Mouse (Mus musculus): ENCODE measurements at regions not wholly inside any gene's neighbourhood (a gene's known extent, or its start where the extent isn't known, plus 50 kb on each side); places are given as distances from the start of the nearest gene placed in this dataset.

DNA sequence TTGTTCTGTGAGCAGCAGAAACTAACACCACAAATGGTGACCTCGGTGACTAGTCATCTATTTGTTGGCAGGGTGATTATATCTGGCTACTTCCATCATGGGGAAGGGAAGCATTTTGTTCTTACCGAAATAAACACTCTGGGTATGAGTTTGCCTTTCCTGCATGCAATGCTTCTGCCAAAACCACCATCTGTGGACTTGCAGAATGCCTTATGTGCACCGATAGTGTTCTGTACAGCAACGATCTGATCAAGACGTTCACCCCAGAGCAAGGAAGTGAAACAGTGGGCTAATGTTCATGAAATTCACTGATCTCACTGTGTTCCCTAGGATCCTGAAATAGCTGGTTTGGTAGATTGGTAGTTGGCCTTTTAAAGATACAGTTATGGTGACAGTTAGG lies 96.3 kb upstream of the Adcy1 start:
- no peaks in the 10 kb centered on the region for H3K36me3 ChIP-seq (ENCODE audit: control insufficient read depth, insufficient read depth)
- H3K9ac ChIP-seq (ENCODE audit: low read depth, low read length): no peak overlapping the region
- no peak overlapping the region for H3K27ac ChIP-seq (ENCODE audit: low read depth, low read length)
- H3K9me3 ChIP-seq (ENCODE audit: control insufficient read depth): no peaks in the 10 kb centered on the region
- TF ChIP-seq CTCF (IDR thresholded peaks at IDR 0.05; ENCODE audit: low read depth): no peak
- WGBS: 81% methylated on average over 5 of the region's 5 CpGs
- H3K4me3 ChIP-seq (ENCODE audit: low read depth, low read length): no peak overlapping the region
- H3K4me1 ChIP-seq (replicated peaks; ENCODE audit: control insufficient read depth, insufficient read depth, low read length): no peaks in the 10 kb centered on the region
- H3K4me2 ChIP-seq (replicated peaks; ENCODE audit: low read depth): no peak overlapping the region
- ATAC-seq: no peak
- no peaks in the 10 kb centered on the region for H3K27me3 ChIP-seq (replicated peaks; ENCODE audit: control insufficient read depth, insufficient read depth, low read length)

GRCm38 (mm10) chr11:6964524-6964923 lies 98.8 kb upstream of the Adcy1 start:
- 68% methylated on average over 2 of the region's 2 CpGs for WGBS

DNA sequence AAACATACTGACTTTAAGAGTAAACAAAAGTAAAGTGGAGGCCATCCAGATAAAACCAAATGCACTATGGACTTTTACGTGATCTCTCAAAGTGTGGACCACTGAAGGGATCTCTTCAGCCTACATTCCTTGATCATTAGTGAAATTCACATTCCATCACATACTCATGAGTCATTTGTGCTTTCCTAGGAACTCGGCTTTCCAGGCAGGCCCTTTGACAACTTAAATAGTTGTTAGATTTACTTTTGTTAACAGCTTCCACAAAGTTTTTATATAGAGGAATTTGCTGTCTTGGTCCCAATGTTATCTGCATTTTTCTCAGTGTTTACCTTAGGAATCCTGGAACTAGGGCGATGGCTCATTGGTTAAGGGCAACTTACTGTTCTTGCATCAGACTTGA lies 99.7 kb upstream of the Adcy1 start:
- no peaks in the 10 kb centered on the region for H3K4me1 ChIP-seq (replicated peaks; ENCODE audit: control insufficient read depth, insufficient read depth, low read length)
- no peak for ATAC-seq
- 53% methylated on average over 3 of the region's 3 CpGs for WGBS
- TF ChIP-seq CTCF (IDR thresholded peaks at IDR 0.05; ENCODE audit: low read depth): no peak
- no peaks in the 10 kb centered on the region for H3K36me3 ChIP-seq (ENCODE audit: control insufficient read depth, insufficient read depth)
- H3K9ac ChIP-seq (ENCODE audit: low read depth, low read length): no peak overlapping the region
- H3K27me3 ChIP-seq (replicated peaks; ENCODE audit: control insufficient read depth, insufficient read depth, low read length): no peaks in the 10 kb centered on the region
- H3K27ac ChIP-seq (ENCODE audit: low read depth, low read length): no peak overlapping the region
- H3K4me3 ChIP-seq (ENCODE audit: low read depth, low read length): no peak overlapping the region
- no peaks in the 10 kb centered on the region for H3K9me3 ChIP-seq (ENCODE audit: control insufficient read depth)
- no peak overlapping the region for H3K4me2 ChIP-seq (replicated peaks; ENCODE audit: low read depth)

More at GRCm38 (mm10) chr11:6964524-6964923, 98.8 kb upstream of the Adcy1 start:
- H3K4me3 ChIP-seq (ENCODE audit: low read depth, low read length): no peak overlapping the region
- no peaks in the 10 kb centered on the region for H3K36me3 ChIP-seq (ENCODE audit: control insufficient read depth, insufficient read depth)
- no peaks in the 10 kb centered on the region for H3K27me3 ChIP-seq (replicated peaks; ENCODE audit: control insufficient read depth, insufficient read depth, low read length)
- H3K9me3 ChIP-seq (ENCODE audit: control insufficient read depth): no peaks in the 10 kb centered on the region
- H3K9ac ChIP-seq (ENCODE audit: low read depth, low read length): no peak overlapping the region
- H3K4me2 ChIP-seq (replicated peaks; ENCODE audit: low read depth): no peak overlapping the region
- no peak overlapping the region for H3K27ac ChIP-seq (ENCODE audit: low read depth, low read length)
- TF ChIP-seq CTCF (IDR thresholded peaks at IDR 0.05; ENCODE audit: low read depth): no peak
- no peaks in the 10 kb centered on the region for H3K4me1 ChIP-seq (replicated peaks; ENCODE audit: control insufficient read depth, insufficient read depth, low read length)
- no peak for ATAC-seq

- no peak for ATAC-seq
- no peaks in the 10 kb centered on the region for H3K4me1 ChIP-seq (replicated peaks; ENCODE audit: control insufficient read depth, insufficient read depth, low read length)
- no peak overlapping the region for H3K9ac ChIP-seq (ENCODE audit: low read depth, low read length)
- no peak for TF ChIP-seq CTCF (IDR thresholded peaks at IDR 0.05; ENCODE audit: low read depth)
- H3K9me3 ChIP-seq (ENCODE audit: control insufficient read depth): no peaks in the 10 kb centered on the region
- no peak overlapping the region for H3K4me3 ChIP-seq (ENCODE audit: low read depth, low read length)
- no peak overlapping the region for H3K27ac ChIP-seq (ENCODE audit: low read depth, low read length)
- H3K36me3 ChIP-seq (ENCODE audit: control insufficient read depth, insufficient read depth): no peaks in the 10 kb centered on the region
- 71% methylated on average over 1 of the region's 1 CpGs for WGBS
- H3K27me3 ChIP-seq (replicated peaks; ENCODE audit: control insufficient read depth, insufficient read depth, low read length): no peaks in the 10 kb centered on the region
- H3K4me2 ChIP-seq (replicated peaks; ENCODE audit: low read depth): no peak overlapping the region
Observed at GRCm38 (mm10) chr11:6962786-6963575, 100.3 kb upstream of the Adcy1 start.

DNA sequence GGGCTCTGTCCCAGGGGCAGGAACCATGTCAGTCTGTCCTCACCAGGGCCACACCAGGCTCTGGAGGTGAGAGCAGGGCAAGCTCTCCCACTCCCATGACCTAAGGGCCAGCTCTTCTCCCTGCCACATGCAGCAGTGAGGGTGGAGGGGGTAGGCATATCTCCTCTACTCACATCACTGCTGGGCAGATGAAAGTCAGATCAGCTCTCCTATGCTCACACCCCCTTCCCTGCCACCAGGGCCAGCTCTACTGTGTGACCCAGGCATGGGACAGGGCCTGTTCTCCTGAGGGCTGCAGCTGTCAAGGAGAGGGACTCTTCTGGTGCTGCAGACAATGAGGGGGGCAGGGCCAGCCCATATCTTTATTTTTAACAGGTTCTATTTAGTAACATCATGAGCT lies 101.0 kb upstream of the Adcy1 start:
- Histone ChIP-seq H3K4me3 (ENCODE audit: low read depth, low read length) (no peak overlapping the region), H3K36me3 (ENCODE audit: control insufficient read depth, insufficient read depth) (no peaks in the 10 kb centered on the region), H3K4me1 (replicated peaks; ENCODE audit: control insufficient read depth, insufficient read depth, low read length) (no peaks in the 10 kb centered on the region), H3K27ac (ENCODE audit: low read depth, low read length) (no peak overlapping the region), H3K4me2 (replicated peaks; ENCODE audit: low read depth) (no peak overlapping the region), H3K9ac (ENCODE audit: low read depth, low read length) (no peak overlapping the region), H3K27me3 (replicated peaks; ENCODE audit: control insufficient read depth, insufficient read depth, low read length) (no peaks in the 10 kb centered on the region), H3K9me3 (ENCODE audit: control insufficient read depth) (no peaks in the 10 kb centered on the region)
- no peak for TF ChIP-seq CTCF (IDR thresholded peaks at IDR 0.05; ENCODE audit: low read depth)
- ATAC-seq: no peak

DNA sequence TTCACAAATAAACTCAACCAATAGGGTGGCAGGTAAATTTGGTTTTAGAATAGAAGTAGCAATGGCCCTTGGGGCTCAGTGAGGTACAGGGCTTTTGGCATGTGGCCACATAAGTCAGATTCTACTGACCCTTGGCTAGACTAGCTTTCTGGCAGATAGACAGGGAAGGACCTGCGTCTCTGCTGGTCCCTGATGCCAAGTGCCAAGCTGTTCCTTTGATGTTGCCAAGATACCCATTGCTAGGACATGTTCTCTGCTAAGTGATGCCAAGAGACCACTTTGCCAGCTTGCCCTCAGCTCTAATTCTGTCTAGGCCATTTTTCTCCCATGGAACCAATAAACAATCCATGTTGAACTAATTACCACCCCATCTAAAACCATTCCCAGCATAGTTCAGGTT lies 110.5 kb upstream of the Adcy1 start:
- no peaks in the 10 kb centered on the region for H3K4me1 ChIP-seq (replicated peaks; ENCODE audit: control insufficient read depth, insufficient read depth, low read length)

More for the DNA sequence above, 110.5 kb upstream of the Adcy1 start:
- H3K4me2 ChIP-seq (replicated peaks; ENCODE audit: low read depth): no peak overlapping the region
- no peak overlapping the region for H3K4me3 ChIP-seq (ENCODE audit: low read depth, low read length)
- H3K36me3 ChIP-seq (ENCODE audit: control insufficient read depth, insufficient read depth): no peaks in the 10 kb centered on the region
- no peak overlapping the region for H3K9ac ChIP-seq (ENCODE audit: low read depth, low read length)
- no peak overlapping the region for H3K27ac ChIP-seq (ENCODE audit: low read depth, low read length)
- H3K9me3 ChIP-seq (ENCODE audit: control insufficient read depth): no peaks in the 10 kb centered on the region
- TF ChIP-seq CTCF (IDR thresholded peaks at IDR 0.05; ENCODE audit: low read depth): no peak
- no peak for ATAC-seq
- 76% methylated on average over 1 of the region's 1 CpGs for WGBS
- no peaks in the 10 kb centered on the region for H3K27me3 ChIP-seq (replicated peaks; ENCODE audit: control insufficient read depth, insufficient read depth, low read length)

All from intestine, postnatal 0 days (tissue).